Mouse (Mus musculus) mammary gland, adult 2 months (tissue): ENCODE measurements around the gene Acsbg1. TPM values are rescaled to one million over a fixed set of nuclear protein-coding genes. Genes with fewer than 3 reads are reported as not detected.

ENCODE experiments used
- polyA plus RNA-seq: library from polyadenylated mRNA; depleted of rRNA; stranded (reverse); fragments of >200 nt; gene quantifications from 2 replicates; pipeline ENCODE4 v1.2.3, GENCODE M21; 2012; ENCODE audit warnings: low replicate concordance; rRNA removed

Acsbg1 gene
- polyA plus RNA-seq, result 16.3 and 23.7 TPM in 2 replicates

GRCm38 (mm10) chr9:54661605-54662377, at the start of gene Acsbg1:
TSS of gene Acsbg1 (minus strand) at chr9:54661870.

DNA sequence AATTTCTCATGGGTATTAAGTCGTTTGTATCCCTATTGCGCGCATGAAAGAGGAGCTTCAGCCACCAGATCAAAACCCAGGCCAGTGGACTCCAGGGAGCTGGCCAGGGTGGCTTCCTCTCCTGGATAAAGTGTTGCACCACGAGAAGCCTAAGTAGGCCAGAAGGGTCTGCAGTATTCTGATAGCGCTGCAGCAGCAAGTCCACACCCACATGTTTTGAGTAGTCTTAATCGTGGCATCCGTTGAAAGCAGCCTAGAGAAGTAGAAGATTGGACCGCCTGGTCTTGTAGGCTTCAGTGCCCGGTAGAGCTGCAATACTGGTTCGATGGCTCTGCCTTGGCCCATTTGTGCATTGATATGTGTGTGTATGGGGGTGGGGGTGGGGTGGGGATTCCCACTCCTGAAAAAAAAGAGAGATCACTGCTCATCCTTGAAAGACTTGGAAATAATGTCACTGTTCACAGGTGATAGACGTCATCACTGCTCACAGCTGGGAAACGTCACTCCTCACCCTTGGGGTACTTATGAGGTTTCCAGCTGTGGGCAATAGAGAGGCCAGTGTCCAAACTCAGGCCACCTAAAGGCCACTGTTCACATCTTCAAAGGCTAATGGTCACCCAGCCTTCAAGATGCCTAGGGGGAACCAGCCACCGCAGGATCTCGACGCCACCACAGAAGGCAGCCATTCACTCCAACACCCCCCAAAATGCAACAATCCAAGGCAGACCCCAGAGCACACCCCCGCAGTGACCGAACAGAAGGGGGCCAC, 36.8 kb upstream of the Acsbg1 start, which contains the start of gene Dnaja4:
Dnaja4 (plus strand) TSS at position 556 of the 769 bp plus-strand sequence.

DNA sequence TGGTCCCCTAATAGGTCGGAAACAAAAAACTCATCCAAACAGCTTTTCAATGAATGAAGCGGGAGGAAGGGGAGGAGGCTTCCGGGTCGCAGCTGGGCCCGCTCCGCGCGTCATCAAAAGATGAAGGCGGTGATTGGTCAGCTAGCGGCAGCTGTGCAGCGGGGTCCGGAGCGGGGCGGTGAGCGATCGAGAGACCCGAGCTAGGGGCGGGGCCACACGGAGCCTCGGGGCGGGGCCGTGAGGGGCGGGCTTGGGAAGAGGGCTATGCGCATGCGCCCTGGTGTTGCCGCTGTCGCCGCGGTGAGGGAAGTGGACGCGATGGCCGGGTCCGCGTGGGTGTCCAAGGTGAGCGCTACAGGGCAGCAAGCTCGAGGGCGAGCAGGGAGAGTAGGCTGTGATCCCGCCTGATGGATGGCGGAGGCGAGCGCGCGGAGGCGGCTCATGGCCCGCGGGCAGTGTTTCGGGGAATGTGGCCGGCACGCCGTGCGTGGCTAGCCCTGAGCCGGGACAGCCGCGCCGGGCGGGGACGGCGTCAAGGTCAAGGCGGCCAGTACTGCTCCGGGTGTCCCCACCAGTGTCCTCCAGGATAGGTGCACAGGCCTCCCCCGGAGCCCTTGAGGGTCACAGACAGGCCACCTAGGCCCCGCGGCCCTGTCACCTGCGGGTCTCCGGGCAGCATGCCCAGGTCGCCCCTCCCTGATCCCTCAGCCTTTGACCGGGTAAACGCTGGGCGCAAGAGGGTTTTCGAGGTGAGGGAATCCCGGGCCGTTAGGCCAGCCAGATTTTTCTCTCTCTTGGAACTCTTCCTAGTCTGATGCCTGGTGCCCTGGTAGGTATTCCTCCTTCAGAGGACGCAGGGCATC, 75.2 kb downstream of the Acsbg1 start, which contains the start of gene Idh3a:
Idh3a (plus strand) TSS at position 136 of the 863 bp plus-strand sequence.

GRCm38 (mm10) chr9:54559771-54560471, 101.7 kb downstream of the Acsbg1 start, which contains the start of gene Cib2:
TSS of gene Cib2 (minus strand) at chr9:54560218.

Other genes with a start within 250 kb of the Acsbg1 start
- 1.4 and 4.6 TPM in 2 replicates for gene Dmxl2, start 160.2 kb downstream of the Acsbg1 start, polyA plus RNA-seq
- gene Sh2d7, start 122.9 kb downstream of the Acsbg1 start, polyA plus RNA-seq, result not detected in 2 replicates
- 45.9 and 88.1 TPM in 2 replicates for gene Cib2, start 101.7 kb downstream of the Acsbg1 start, polyA plus RNA-seq
- 56.5 and 199 TPM in 2 replicates for gene Idh3a, start 75.5 kb downstream of the Acsbg1 start, polyA plus RNA-seq
- 4.6 and 15.4 TPM in 2 replicates for gene Dnaja4, start 37.0 kb upstream of the Acsbg1 start, polyA plus RNA-seq
- gene Wdr61, start 72.6 kb upstream of the Acsbg1 start, polyA plus RNA-seq, result 19.1 and 46.1 TPM in 2 replicates
- 11.7 and 22.6 TPM in 2 replicates for gene Crabp1, start 102.9 kb upstream of the Acsbg1 start, polyA plus RNA-seq
- gene Ireb2, start 201.9 kb upstream of the Acsbg1 start, polyA plus RNA-seq, result 3.5 and 9.4 TPM in 2 replicates